Mouse (Mus musculus) forebrain, embryonic 16.5 days (tissue): ENCODE measurements around the gene Ttll7. TPM values are rescaled to one million over a fixed set of nuclear protein-coding genes. Genes with fewer than 3 reads are reported as not detected.

ENCODE experiments used
- ATAC-seq: fragments of 200-750 bp; cut with Nextera tagmentation; 2 replicates; pipeline ENCODE4 v1.8.0; 2017; ENCODE audit warnings: mild to moderate bottlenecking, moderate library complexity
- H3K27ac ChIP-seq: fragments of 300-500 bp; sonication (generic); 2 replicates; pipeline ENCODE4 v1.5.1; 2014; ENCODE audit warnings: low read length, control low read depth
- H3K27me3 ChIP-seq: fragments of 300-500 bp; sonication (generic); replicated peaks from 2 replicates; pipeline ENCODE4 v1.6.1; 2014; ENCODE audit warnings: low read length; ENCODE audit not compliant: control insufficient read depth, insufficient read depth
- H3K36me3 ChIP-seq: fragments of 300-500 bp; sonication (generic); 2 replicates; pipeline ENCODE4 v1.6.1; 2014; ENCODE audit not compliant: control insufficient read depth, insufficient read depth
- H3K4me1 ChIP-seq: fragments of 300-500 bp; sonication (generic); replicated peaks from 2 replicates; pipeline ENCODE4 v1.6.1; 2014; ENCODE audit warnings: low read length; ENCODE audit not compliant: control insufficient read depth, insufficient read depth
- H3K4me2 ChIP-seq: fragments of 300-500 bp; sonication (generic); 2 replicates; pipeline ENCODE4 v1.6.1; 2014; ENCODE audit warnings: mild to moderate bottlenecking, low read length, control low read depth
- H3K4me3 ChIP-seq: fragments of 300-500 bp; sonication (generic); replicated peaks from 2 replicates; pipeline ENCODE4 v1.5.1; 2014; ENCODE audit warnings: mild to moderate bottlenecking, low read length, control low read depth
- H3K9ac ChIP-seq: fragments of 300-500 bp; sonication (generic); replicated peaks from 2 replicates; pipeline ENCODE4 v1.6.1; 2014; ENCODE audit warnings: low read depth, low read length, control low read depth
- H3K9me3 ChIP-seq: fragments of 300-500 bp; sonication (generic); 2 replicates; pipeline ENCODE4 v1.6.1; 2016; ENCODE audit warnings: low read length; ENCODE audit not compliant: control insufficient read depth
- WGBS: fragments of 180-500 bp; shearing (Covaris S2); extraction: QIAGEN DNeasy Blood & Tissue Kit; methylation state at CpG from one replicate; pipeline ENCODE4 v1.1.7; 2014; 5-methylcytosine and 5-hydroxymethylcytosine counted together
- polyA plus RNA-seq: library from polyadenylated mRNA; unstranded; fragments of >200 nt; fragmentation: Nextera tagmentation; extraction: Ambion mirVana; gene quantifications from 2 replicates; pipeline ENCODE4 v1.2.1, GENCODE M21; 2015

Ttll7 gene
- polyA plus RNA-seq: 7.3 and 8.4 TPM in 2 replicates

DNA sequence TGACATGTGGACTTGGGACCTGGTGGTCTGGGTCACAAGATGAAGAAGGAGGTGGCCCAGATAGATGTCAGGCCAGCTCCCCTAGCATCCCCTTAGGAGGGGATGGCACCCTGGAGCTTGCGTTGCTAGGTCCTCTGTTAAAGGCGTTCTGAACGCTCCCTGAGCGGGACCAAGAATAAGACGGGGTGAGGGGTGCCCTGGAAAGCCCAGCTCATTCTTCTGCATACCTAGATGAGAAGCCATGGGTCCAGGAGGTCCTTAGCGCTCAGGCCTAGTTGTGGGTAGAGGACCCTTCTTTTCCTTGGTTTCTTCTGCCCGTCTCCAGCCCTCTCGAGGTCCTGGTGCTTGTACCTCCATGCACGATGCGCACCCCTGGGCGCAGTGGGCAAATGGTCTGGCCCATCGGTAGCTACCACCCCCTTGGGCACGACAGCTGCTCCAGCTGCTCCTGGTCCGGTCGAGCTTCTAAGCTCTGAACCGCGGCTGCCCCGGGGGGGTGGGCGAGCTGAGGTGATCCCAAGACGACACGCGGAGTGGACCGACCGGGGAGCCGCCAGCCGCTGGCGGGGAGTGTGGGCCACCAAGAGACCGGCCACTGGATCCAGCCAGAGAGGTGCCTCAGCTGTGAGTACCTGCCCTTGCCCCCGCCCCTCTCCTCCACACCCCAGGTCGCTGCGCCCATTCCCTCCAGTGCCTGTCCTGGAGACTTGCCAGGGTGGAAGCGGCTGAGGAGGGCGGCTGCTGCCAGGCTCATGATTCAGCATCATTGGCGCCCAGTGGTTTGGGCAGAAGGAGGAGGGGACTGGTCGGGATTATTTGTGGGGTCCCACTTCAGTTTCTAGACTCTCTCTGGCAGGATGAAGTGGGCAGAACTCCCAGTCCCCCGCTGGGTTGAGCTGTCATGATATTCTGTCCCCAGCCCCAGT is at the start of gene Ttll7:
TSS of gene Ttll7 (plus strand) at position 402 of the 926 bp plus-strand sequence.
- peak within 1 kb of the TSS; percentile 61 for H3K27ac ChIP-seq
- peak within 1 kb of the TSS; percentile 87 for H3K9ac ChIP-seq
- H3K27me3 ChIP-seq: no peaks in the 10 kb centered on the region
- no peaks in the 10 kb centered on the region for H3K9me3 ChIP-seq
- H3K4me3 ChIP-seq: peak within 1 kb of the TSS; percentile 81
- ATAC-seq: peak; percentile 98
- H3K4me2 ChIP-seq: peak within 1 kb of the TSS; percentile 78
- WGBS: under 1% methylated on average over 33 of the region's 36 CpGs
- no peaks in the 10 kb centered on the region for H3K36me3 ChIP-seq
- H3K4me1 ChIP-seq: peaks cover 9% of the 10 kb centered on the region

DNA sequence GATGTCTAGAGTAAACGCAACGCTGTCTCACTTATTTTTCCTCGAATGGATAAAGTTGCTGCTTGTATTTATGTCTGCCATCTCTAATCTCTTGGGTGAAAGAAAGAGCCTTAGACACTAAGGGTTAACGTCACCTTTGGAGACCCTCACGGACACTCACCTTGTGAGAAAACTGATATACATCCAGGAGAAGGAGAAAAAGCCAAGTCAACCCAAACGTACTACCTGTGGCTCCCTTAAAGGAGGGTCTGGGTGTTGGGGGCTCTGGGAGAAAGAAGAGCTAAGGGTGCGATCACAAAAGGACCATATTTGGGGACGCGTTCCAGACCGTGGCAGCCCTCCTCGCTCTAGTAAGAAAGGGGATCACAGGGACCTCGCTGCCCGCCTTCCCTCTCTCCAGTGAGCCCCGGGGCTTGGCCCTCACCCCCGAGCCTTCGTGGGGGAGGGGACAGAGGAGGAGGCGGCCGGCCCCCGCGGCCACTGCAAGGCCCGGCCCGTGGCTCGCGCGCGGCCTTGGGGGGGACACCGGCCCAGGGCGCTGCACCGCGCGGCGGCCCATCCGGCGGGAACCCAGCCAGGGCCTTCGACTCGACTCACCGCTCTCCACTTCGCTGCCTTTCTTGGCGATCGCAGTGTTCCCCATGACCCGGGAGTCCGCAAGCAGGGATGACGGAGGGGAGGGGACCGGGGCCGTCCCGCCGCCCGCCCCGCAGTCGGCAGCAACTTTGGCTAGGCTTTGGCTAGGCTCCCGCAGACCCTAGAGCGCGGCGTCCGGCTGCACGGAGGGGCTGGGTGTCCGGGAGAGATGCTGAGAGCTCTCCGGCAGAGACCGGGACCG is 39.9 kb upstream of the Ttll7 start:
- ATAC-seq: peak; percentile 60; the same call in 1 of the 2 replicates
- Histone ChIP-seq H3K27ac (peak overlapping the region; percentile 65), H3K4me2 (peak overlapping the region; percentile 88), H3K9ac (peak overlapping the region; percentile 91), H3K4me1 (peaks cover 19% of the 10 kb centered on the region), H3K36me3 (no peaks in the 10 kb centered on the region), H3K4me3 (peak overlapping the region; percentile 100), H3K27me3 (0 out of 2 replicates have a peak, but pooled peaks cover 2% of the 10 kb centered on the region), H3K9me3 (no peaks in the 10 kb centered on the region)
- WGBS: under 1% methylated on average over 54 of the region's 60 CpGs

DNA sequence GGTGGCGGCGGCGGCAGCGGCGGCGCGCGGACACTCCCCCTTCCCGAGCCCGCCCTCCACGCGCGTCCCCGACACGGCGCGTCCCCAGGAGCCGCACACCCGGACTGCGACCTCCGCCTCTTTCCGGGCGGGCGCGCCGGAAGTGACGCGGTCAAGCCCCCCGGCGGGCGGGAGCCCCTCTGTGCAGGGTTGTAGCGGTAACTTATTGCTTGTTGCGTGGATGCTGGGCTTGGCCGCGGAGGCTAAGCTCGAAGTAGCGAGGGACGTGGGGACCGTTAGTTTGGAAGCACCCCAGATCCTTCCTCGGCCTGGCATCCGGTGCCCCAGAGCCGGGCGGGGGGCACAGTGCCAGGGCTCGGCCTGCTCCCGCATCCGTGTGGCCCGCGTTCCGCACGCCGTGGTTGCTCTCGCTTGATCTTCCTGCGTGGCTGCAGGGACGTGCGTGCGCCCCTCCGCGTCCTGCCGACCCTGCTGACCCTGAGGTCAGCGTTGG is 39.2 kb upstream of the Ttll7 start, which contains the start of gene Prkacb:
TSS of gene Prkacb (minus strand) at position 90 of the 493 bp plus-strand sequence.
- WGBS: under 1% methylated on average over 45 of the region's 60 CpGs
- Histone ChIP-seq H3K36me3 (no peaks in the 10 kb centered on the region), H3K4me2 (peak within 1 kb of the TSS; percentile 92), H3K27me3 (0 out of 2 replicates have a peak, but pooled peaks cover 2% of the 10 kb centered on the region), H3K9ac (peak within 1 kb of the TSS; percentile 91), H3K27ac (peak within 1 kb of the TSS; percentile 89), H3K4me3 (peak within 1 kb of the TSS; percentile 100), H3K9me3 (no peaks in the 10 kb centered on the region), H3K4me1 (peaks cover 19% of the 10 kb centered on the region)
- peak; percentile 97 for ATAC-seq

DNA sequence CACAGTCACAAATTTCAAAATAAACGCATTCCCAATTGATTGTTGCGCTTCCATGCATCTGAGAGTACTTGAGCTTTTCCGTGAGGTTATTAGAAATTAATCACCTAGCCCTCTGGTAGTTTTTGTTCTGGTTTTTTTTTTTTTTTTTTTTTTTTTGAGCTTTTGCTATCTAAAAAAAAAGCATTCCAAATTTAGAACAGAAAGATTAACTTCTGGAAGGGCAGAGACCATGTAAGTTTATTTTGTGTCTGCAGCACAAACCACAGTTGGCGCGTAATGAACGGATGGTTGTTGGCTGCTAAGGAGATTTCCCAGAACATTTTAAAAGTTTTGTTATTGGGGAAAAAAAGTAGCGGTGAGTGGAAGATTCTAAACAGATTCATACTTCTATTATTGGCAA is 38.5 kb upstream of the Ttll7 start:
- H3K27ac ChIP-seq: peak overlapping the region; percentile 89; the same call in 1 of the 2 replicates
- 60% methylated on average over 7 of the region's 7 CpGs for WGBS
- H3K9me3 ChIP-seq: no peaks in the 10 kb centered on the region

DNA sequence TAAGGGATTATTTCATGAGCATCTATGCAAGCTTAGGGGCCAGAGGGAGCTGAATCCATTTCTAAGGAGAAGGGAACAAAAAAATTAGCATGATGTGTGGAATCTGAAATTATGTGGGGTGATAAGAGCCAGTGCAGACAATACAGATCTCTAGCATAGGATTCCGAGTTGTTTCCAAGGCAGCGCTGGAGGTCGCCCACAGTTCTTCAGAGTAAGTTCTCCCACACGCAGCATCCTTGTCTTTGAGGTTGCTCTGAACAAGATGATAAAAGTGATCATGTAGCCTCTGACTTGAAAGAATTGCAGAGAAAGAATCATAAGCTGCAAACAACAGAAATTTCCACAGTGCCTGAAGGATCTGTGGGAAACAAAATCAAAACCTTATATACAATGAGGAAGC is 31.4 kb upstream of the Ttll7 start:
- H3K9ac ChIP-seq: no peak overlapping the region
- no peaks in the 10 kb centered on the region for H3K9me3 ChIP-seq
- no peak overlapping the region for H3K4me2 ChIP-seq
- no peak for ATAC-seq
- no peak overlapping the region for H3K27ac ChIP-seq
- no peaks in the 10 kb centered on the region for H3K36me3 ChIP-seq
- H3K4me3 ChIP-seq: no peak overlapping the region
- peaks cover 2% of the 10 kb centered on the region for H3K27me3 ChIP-seq
- H3K4me1 ChIP-seq: no peaks in the 10 kb centered on the region
- WGBS: 91% methylated on average over 4 of the region's 4 CpGs

More for the DNA sequence above, 38.5 kb upstream of the Ttll7 start:
- no peaks in the 10 kb centered on the region for H3K36me3 ChIP-seq
- peak overlapping the region; percentile 92 for H3K4me2 ChIP-seq
- 0 out of 2 replicates have a peak, but pooled peaks cover 2% of the 10 kb centered on the region for H3K27me3 ChIP-seq
- H3K4me1 ChIP-seq: peaks cover 19% of the 10 kb centered on the region
- no peak for ATAC-seq
- peak overlapping the region; percentile 100 for H3K4me3 ChIP-seq
- peak overlapping the region; percentile 91 for H3K9ac ChIP-seq

DNA sequence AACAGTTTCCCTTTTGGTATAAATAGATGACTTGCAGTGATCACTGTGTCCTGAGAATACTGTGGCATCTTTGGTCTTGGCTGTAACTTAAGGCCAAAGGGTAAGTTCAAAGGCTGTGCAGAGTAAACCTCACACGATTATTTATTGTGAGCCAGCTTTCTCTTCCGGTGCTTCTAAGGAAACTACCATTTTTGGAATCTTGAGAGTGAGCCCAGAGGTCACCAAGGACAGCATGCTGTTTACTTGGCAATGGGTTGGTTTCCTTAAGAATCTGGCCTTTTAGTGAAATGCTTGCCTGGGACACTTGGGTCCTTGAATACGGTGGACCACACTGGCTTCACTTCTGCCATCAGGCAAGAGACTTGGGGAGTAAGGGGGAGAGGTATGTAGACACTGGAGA is 9.4 kb upstream of the Ttll7 start:
- no peak overlapping the region for H3K4me2 ChIP-seq
- H3K4me3 ChIP-seq: no peak overlapping the region
- H3K27ac ChIP-seq: no peak overlapping the region
- H3K9me3 ChIP-seq: no peaks in the 10 kb centered on the region
- WGBS: 85% methylated on average over 3 of the region's 3 CpGs
- H3K36me3 ChIP-seq: no peaks in the 10 kb centered on the region
- no peak for ATAC-seq
- peaks cover 3% of the 10 kb centered on the region; the same call in 1 of the 2 replicates for H3K4me1 ChIP-seq
- no peaks in the 10 kb centered on the region for H3K27me3 ChIP-seq
- H3K9ac ChIP-seq: no peak overlapping the region

DNA sequence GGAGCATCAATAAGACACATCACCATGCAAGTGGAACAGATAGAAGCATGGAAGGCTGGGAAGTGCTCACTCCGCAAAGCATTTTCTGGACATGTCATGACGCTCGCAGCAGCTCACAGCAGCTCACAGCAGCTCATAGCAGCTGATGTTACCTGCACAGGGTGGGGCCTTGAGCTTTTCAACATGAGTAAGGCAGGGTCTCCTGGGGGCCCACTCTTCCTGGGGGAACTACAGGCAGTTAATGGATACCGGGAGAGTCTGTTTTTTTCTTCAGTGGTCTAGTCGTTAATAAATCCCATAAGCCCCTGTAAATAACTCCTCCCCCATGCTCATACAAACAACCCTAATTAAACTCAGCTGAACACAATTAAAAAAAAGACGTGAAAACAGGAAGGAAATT is 8.7 kb upstream of the Ttll7 start:
- no peak overlapping the region for H3K27ac ChIP-seq
- no peak for ATAC-seq
- no peak overlapping the region for H3K4me2 ChIP-seq
- no peaks in the 10 kb centered on the region for H3K36me3 ChIP-seq
- H3K9me3 ChIP-seq: no peaks in the 10 kb centered on the region
- 46% methylated on average over 6 of the region's 6 CpGs for WGBS
- H3K4me1 ChIP-seq: peaks cover 3% of the 10 kb centered on the region; the same call in 1 of the 2 replicates
- no peak overlapping the region for H3K9ac ChIP-seq
- H3K4me3 ChIP-seq: no peak overlapping the region
- no peaks in the 10 kb centered on the region for H3K27me3 ChIP-seq

DNA sequence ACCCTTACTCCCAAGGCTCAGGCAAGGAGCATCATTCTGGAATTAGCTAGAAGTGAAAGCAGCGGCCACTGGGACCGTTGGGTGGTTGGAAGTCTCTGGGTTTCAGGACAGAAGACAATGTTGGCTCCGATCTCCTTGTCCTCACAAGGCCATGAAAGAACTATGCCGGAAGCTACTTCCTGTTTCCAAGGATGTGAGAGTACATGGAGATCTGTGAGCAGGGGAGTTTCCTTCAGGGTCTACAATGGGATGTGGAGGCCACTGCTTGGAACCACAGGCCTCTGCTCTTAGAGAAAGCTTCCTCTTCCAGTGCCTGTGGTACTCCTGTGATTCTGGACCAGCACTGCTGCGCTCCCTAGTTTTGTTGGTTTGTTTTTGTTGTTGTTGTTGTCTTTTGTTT is 5.9 kb upstream of the Ttll7 start:
- Histone ChIP-seq H3K4me1 (peaks cover 3% of the 10 kb centered on the region; the same call in 1 of the 2 replicates), H3K27me3 (no peaks in the 10 kb centered on the region), H3K4me3 (no peak overlapping the region), H3K4me2 (no peak overlapping the region), H3K9ac (no peak overlapping the region), H3K36me3 (no peaks in the 10 kb centered on the region), H3K27ac (no peak overlapping the region), H3K9me3 (no peaks in the 10 kb centered on the region)
- 94% methylated on average over 5 of the region's 5 CpGs for WGBS
- ATAC-seq: no peak
